Mouse (Mus musculus): ENCODE results near the gene Six5.

GRCm38 (mm10) chr7:19136673-19137334, 42.4 kb downstream of the Six5 start:
- TF ChIP-seq CTCF (IDR thresholded peaks at IDR 0.05; ENCODE audit: control insufficient read depth, insufficient read depth, insufficient replicate concordance, low read depth, low read length) = no peak
- no peak for TF ChIP-seq POLR2A (IDR thresholded peaks at IDR 0.05; ENCODE audit: control insufficient read depth, low read depth, low read length)
